Mouse (Mus musculus) ES-Bruce4 (cell line): ENCODE data around the gene Cenpe.

ENCODE experiments used
- CTCF ChIP-seq: IDR thresholded peaks from one replicate; pipeline ENCODE4 v1.8.1; 2011; ENCODE audit warnings: low read depth, low read length
- EP300 ChIP-seq: IDR thresholded peaks from 2 replicates; pipeline ENCODE4 v1.6.1; 2011; ENCODE audit warnings: low read depth, low read length; ENCODE audit not compliant: insufficient read depth
- POLR2A ChIP-seq: IDR thresholded peaks from one replicate; pipeline ENCODE4 v1.8.1; 2011; ENCODE audit warnings: low read length; ENCODE audit not compliant: insufficient read depth

- TF ChIP-seq CTCF (no peak), POLR2A (no peak), EP300 (no peak)
These were observed 75.9 kb downstream of the Cenpe start for GRCm38 (mm10) chr3:135288138-135288750.
